Mouse (Mus musculus) small intestine, adult 2 months (tissue): ENCODE measurements around the gene Cacul1.

Experiments used
- CTCF ChIP-seq: fragments of 200-500 bp; IDR thresholded peaks from 2 replicates; pipeline ENCODE4 v1.5.1; 2012; ENCODE audit warnings: low read depth, mild to moderate bottlenecking, control low read depth, inconsistent platforms, low read length, moderate library complexity, mixed read lengths; ENCODE audit not compliant: insufficient replicate concordance, insufficient read length; ENCODE audit errors: extremely low read depth
- POLR2A ChIP-seq: fragments of 200-500 bp; IDR thresholded peaks from 2 replicates; pipeline ENCODE4 v1.6.1; 2012; ENCODE audit warnings: low read depth, mild to moderate bottlenecking, control low read depth, inconsistent platforms, low read length, moderate library complexity

GRCm38 (mm10) chr19:60529302-60529701, 51.5 kb downstream of the Cacul1 start:
- TF ChIP-seq CTCF (no peak), POLR2A (no peak)
